Mouse (Mus musculus): Measurements from ENCODE around the gene Cend1. TPM values are rescaled to one million over a fixed set of nuclear protein-coding genes. Genes with fewer than 3 reads are reported as not detected.

Cend1 gene
- polyA plus RNA-seq, 1 experiment from 2014 or later, result 111 TPM

GRCm38 (mm10) chr7:141439140-141439679 lies 9.9 kb upstream of the Cend1 start:
- no peaks in the 10 kb centered on the region for H3K27me3 ChIP-seq
- no peak for ATAC-seq (ENCODE audit: low read depth)
- no peak overlapping the region for H3K27ac ChIP-seq (replicated peaks)
- H3K4me1 ChIP-seq (replicated peaks), result peaks cover 70% of the 10 kb centered on the region
- no peak overlapping the region for H3K4me2 ChIP-seq
- no peak overlapping the region for H3K4me3 ChIP-seq
- H3K36me3 ChIP-seq, result no peaks in the 10 kb centered on the region; the same call in 1 of the 2 replicates
- 94% methylated on average over 10 of the region's 10 CpGs for WGBS
- H3K9me3 ChIP-seq, result no peaks in the 10 kb centered on the region
- H3K9ac ChIP-seq, result 0 out of 2 replicates have a peak overlapping the region, but pooled peaks have one; percentile 0

- Histone ChIP-seq H3K9ac (peak overlapping the region; percentile 89; the same call in 1 of the 2 replicates), H3K4me2 (peak overlapping the region; percentile 95; the same call in 1 of the 2 replicates), H3K36me3 (peaks cover 6% of the 10 kb centered on the region; the same call in 1 of the 2 replicates), H3K27ac (replicated peaks) (peak overlapping the region; percentile 82; the same call in 1 of the 2 replicates), H3K4me3 (no peak overlapping the region; the same call in 1 of the 2 replicates), H3K27me3 (no peaks in the 10 kb centered on the region), H3K9me3 (no peaks in the 10 kb centered on the region), H3K4me1 (replicated peaks) (peaks cover 70% of the 10 kb centered on the region)
- WGBS, result 90% methylated on average over 12 of the region's 12 CpGs
- ATAC-seq (ENCODE audit: low read depth), result no peak
These were observed 9.1 kb upstream of the Cend1 start for GRCm38 (mm10) chr7:141438201-141438968.

GRCm38 (mm10) chr7:141437178-141438120 lies 8.2 kb upstream of the Cend1 start, which contains the start of gene Slc25a22:
Gene Slc25a22, minus strand, starts transcription at chr7:141437892.
- H3K4me2 ChIP-seq, result peak within 1 kb of the TSS; percentile 95
- no peaks in the 10 kb centered on the region for H3K27me3 ChIP-seq
- 5% methylated on average over 53 of the region's 53 CpGs for WGBS
- peak; percentile 74 for ATAC-seq (ENCODE audit: low read depth)
- peaks cover 70% of the 10 kb centered on the region for H3K4me1 ChIP-seq (replicated peaks)
- peaks cover 15% of the 10 kb centered on the region for H3K36me3 ChIP-seq
- peak within 1 kb of the TSS; percentile 64 for H3K4me3 ChIP-seq
- no peaks in the 10 kb centered on the region for H3K9me3 ChIP-seq
- peak within 1 kb of the TSS; percentile 82 for H3K27ac ChIP-seq (replicated peaks)
- peak within 1 kb of the TSS; percentile 89 for H3K9ac ChIP-seq

- Histone ChIP-seq H3K9ac (peak overlapping the region; percentile 89), H3K4me3 (peak overlapping the region; percentile 64), H3K4me1 (replicated peaks) (peaks cover 62% of the 10 kb centered on the region), H3K36me3 (peaks cover 24% of the 10 kb centered on the region), H3K9me3 (no peaks in the 10 kb centered on the region), H3K27me3 (no peaks in the 10 kb centered on the region), H3K4me2 (peak overlapping the region; percentile 95), H3K27ac (replicated peaks) (peak overlapping the region; percentile 82; the same call in 1 of the 2 replicates)
- WGBS, result 49% methylated on average over 2 of the region's 2 CpGs
- ATAC-seq (ENCODE audit: low read depth), result no peak
These were observed 7.2 kb upstream of the Cend1 start for GRCm38 (mm10) chr7:141436523-141436892.

- Histone ChIP-seq H3K4me3 (peak overlapping the region; percentile 64; the same call in 1 of the 2 replicates), H3K9me3 (no peaks in the 10 kb centered on the region), H3K9ac (peak overlapping the region; percentile 89; the same call in 1 of the 2 replicates), H3K4me2 (peak overlapping the region; percentile 95), H3K4me1 (replicated peaks) (peaks cover 60% of the 10 kb centered on the region), H3K36me3 (peaks cover 29% of the 10 kb centered on the region), H3K27ac (replicated peaks) (peak overlapping the region; percentile 86; the same call in 1 of the 2 replicates), H3K27me3 (no peaks in the 10 kb centered on the region)
- no peak for ATAC-seq (ENCODE audit: low read depth)
- WGBS, result 78% methylated on average over 9 of the region's 9 CpGs
These were observed 6.7 kb upstream of the Cend1 start for GRCm38 (mm10) chr7:141435856-141436522.

- H3K4me1 ChIP-seq (replicated peaks), result peaks cover 54% of the 10 kb centered on the region
These were observed 6.0 kb upstream of the Cend1 start for GRCm38 (mm10) chr7:141435129-141435855.

GRCm38 (mm10) chr7:141434464-141434863 lies 5.2 kb upstream of the Cend1 start:
- peak overlapping the region; percentile 64 for H3K4me3 ChIP-seq
- H3K36me3 ChIP-seq, result peaks cover 40% of the 10 kb centered on the region
- peak overlapping the region; percentile 86 for H3K9ac ChIP-seq
- H3K27ac ChIP-seq (replicated peaks), result peak overlapping the region; percentile 86
- H3K4me2 ChIP-seq, result peak overlapping the region; percentile 95
- peaks cover 62% of the 10 kb centered on the region for H3K4me1 ChIP-seq (replicated peaks)
- WGBS, result 9% methylated on average over 8 of the region's 8 CpGs
- ATAC-seq (ENCODE audit: low read depth), result 0 out of 2 replicates have a peak, but pooled peaks have one; percentile 9
- H3K27me3 ChIP-seq, result no peaks in the 10 kb centered on the region
- H3K9me3 ChIP-seq, result no peaks in the 10 kb centered on the region

More at GRCm38 (mm10) chr7:141435129-141435855, 6.0 kb upstream of the Cend1 start:
- H3K9ac ChIP-seq, result peak overlapping the region; percentile 86
- H3K9me3 ChIP-seq, result no peaks in the 10 kb centered on the region
- peak overlapping the region; percentile 86 for H3K27ac ChIP-seq (replicated peaks)
- ATAC-seq (ENCODE audit: low read depth), result 0 out of 2 replicates have a peak, but pooled peaks have one; percentile 2
- H3K4me2 ChIP-seq, result peak overlapping the region; percentile 95
- no peaks in the 10 kb centered on the region for H3K27me3 ChIP-seq
- H3K36me3 ChIP-seq, result peaks cover 36% of the 10 kb centered on the region
- WGBS, result 3% methylated on average over 17 of the region's 17 CpGs
- H3K4me3 ChIP-seq, result peak overlapping the region; percentile 64

- H3K27me3 ChIP-seq, result no peaks in the 10 kb centered on the region
- peak overlapping the region; percentile 86 for H3K9ac ChIP-seq
- ATAC-seq (ENCODE audit: low read depth), result no peak
- peak overlapping the region; percentile 64 for H3K4me3 ChIP-seq
- no peaks in the 10 kb centered on the region for H3K9me3 ChIP-seq
- H3K4me1 ChIP-seq (replicated peaks), result peaks cover 69% of the 10 kb centered on the region
- peak overlapping the region; percentile 86 for H3K27ac ChIP-seq (replicated peaks)
- H3K36me3 ChIP-seq, result peaks cover 40% of the 10 kb centered on the region
- WGBS, result 75% methylated on average over 15 of the region's 15 CpGs
- peak overlapping the region; percentile 95 for H3K4me2 ChIP-seq
These were observed 4.5 kb upstream of the Cend1 start for GRCm38 (mm10) chr7:141433517-141434400.

GRCm38 (mm10) chr7:141432741-141433516 lies 3.6 kb upstream of the Cend1 start:
- no peaks in the 10 kb centered on the region for H3K27me3 ChIP-seq
- ATAC-seq (ENCODE audit: low read depth), result no peak
- peak overlapping the region; percentile 95 for H3K4me2 ChIP-seq
- WGBS, result 86% methylated on average over 6 of the region's 6 CpGs
- no peaks in the 10 kb centered on the region for H3K9me3 ChIP-seq
- H3K4me3 ChIP-seq, result peak overlapping the region; percentile 64; the same call in 1 of the 2 replicates
- peaks cover 77% of the 10 kb centered on the region for H3K4me1 ChIP-seq (replicated peaks)
- peaks cover 40% of the 10 kb centered on the region for H3K36me3 ChIP-seq
- H3K9ac ChIP-seq, result peak overlapping the region; percentile 86
- H3K27ac ChIP-seq (replicated peaks), result no peak overlapping the region
